Mouse (Mus musculus) limb, embryonic 13.5 days (tissue): ENCODE data around the gene R3hcc1l. TPM values are rescaled to one million over a fixed set of nuclear protein-coding genes. Genes with fewer than 3 reads are reported as not detected.

Experiments used
- ATAC-seq: fragments of 200-750 bp; cut with Nextera tagmentation; 2 replicates; pipeline ENCODE4 v1.8.0; 2017; ENCODE audit warnings: low read depth, moderate number of reproducible peaks, moderate TSS enrichment; ENCODE audit not compliant: low FRiP score
- H3K27ac ChIP-seq: fragments of 300-500 bp; sonication (generic); 2 replicates; pipeline ENCODE4 v1.5.1; 2015; ENCODE audit warnings: inconsistent platforms, mild to moderate bottlenecking, moderate library complexity
- H3K27me3 ChIP-seq: fragments of 300-500 bp; sonication (generic); 2 replicates; pipeline ENCODE4 v1.6.1; 2015; ENCODE audit warnings: mild to moderate bottlenecking, inconsistent platforms
- H3K36me3 ChIP-seq: fragments of 300-500 bp; sonication (generic); 2 replicates; pipeline ENCODE4 v1.6.1; 2015; ENCODE audit warnings: inconsistent platforms, mild to moderate bottlenecking, moderate library complexity
- H3K4me1 ChIP-seq: fragments of 300-500 bp; sonication (generic); 2 replicates; pipeline ENCODE4 v1.6.1; 2015; ENCODE audit warnings: inconsistent platforms
- H3K4me2 ChIP-seq: fragments of 300-500 bp; sonication (generic); replicated peaks from 2 replicates; pipeline ENCODE4 v1.6.1; 2015; ENCODE audit warnings: inconsistent platforms, mild to moderate bottlenecking, moderate library complexity
- H3K4me3 ChIP-seq: fragments of 300-500 bp; sonication (generic); 2 replicates; pipeline ENCODE4 v1.5.1; 2015; ENCODE audit warnings: moderate library complexity, mild to moderate bottlenecking, inconsistent platforms
- H3K9ac ChIP-seq: fragments of 300-500 bp; sonication (generic); 2 replicates; pipeline ENCODE4 v1.6.1; 2015; ENCODE audit warnings: mild to moderate bottlenecking, inconsistent platforms
- H3K9me3 ChIP-seq: fragments of 300-500 bp; sonication (generic); 2 replicates; pipeline ENCODE4 v1.6.1; 2016; ENCODE audit warnings: inconsistent platforms
- WGBS: fragments of 180-500 bp; shearing (Covaris S2); methylation state at CpG from one replicate; pipeline ENCODE4 v1.1.7; 2015; 5-methylcytosine and 5-hydroxymethylcytosine counted together
- polyA plus RNA-seq: library from polyadenylated mRNA; unstranded; fragments of >200 nt; fragmentation: Nextera tagmentation; extraction: Ambion mirVana; gene quantifications from 2 replicates; pipeline ENCODE4 v1.2.1, GENCODE M21; 2015

The R3hcc1l gene
- polyA plus RNA-seq, 1 experiment from 2014 or later, result 25.6 TPM

- H3K4me2 ChIP-seq, result no peak overlapping the region
- H3K9me3 ChIP-seq, result no peaks in the 10 kb centered on the region
- ATAC-seq, result no peak; the same call in 1 of the 2 replicates
- no peaks in the 10 kb centered on the region for H3K27me3 ChIP-seq
- no peak overlapping the region for H3K27ac ChIP-seq
- H3K36me3 ChIP-seq, result no peaks in the 10 kb centered on the region
- H3K4me3 ChIP-seq, result no peak overlapping the region
- 54% methylated on average over 8 of the region's 8 CpGs for WGBS
- peaks cover 16% of the 10 kb centered on the region for H3K4me1 ChIP-seq
- H3K9ac ChIP-seq, result no peak overlapping the region
Measured at GRCm38 (mm10) chr19:42639544-42639943, 121.0 kb downstream of the R3hcc1l start.

- WGBS, result 78% methylated on average over 9 of the region's 9 CpGs
- Histone ChIP-seq H3K9ac (no peak overlapping the region), H3K4me1 (peaks cover 16% of the 10 kb centered on the region), H3K27ac (no peak overlapping the region), H3K36me3 (no peaks in the 10 kb centered on the region), H3K27me3 (no peaks in the 10 kb centered on the region), H3K4me3 (no peak overlapping the region), H3K4me2 (no peak overlapping the region), H3K9me3 (no peaks in the 10 kb centered on the region)
- no peak for ATAC-seq
Measured at GRCm38 (mm10) chr19:42640211-42640610, 121.7 kb downstream of the R3hcc1l start.

Other genes starting within 250 kb of the R3hcc1l start
- 3.8 and 3.9 TPM in 2 replicates for gene Crtac1, start 87.0 kb upstream of the R3hcc1l start, polyA plus RNA-seq
- gene Loxl4, start 94.1 kb downstream of the R3hcc1l start, polyA plus RNA-seq, result 0.72 and 0.81 TPM in 2 replicates
- gene Pyroxd2, start 234.0 kb downstream of the R3hcc1l start, polyA plus RNA-seq, result 2.1 and 2.6 TPM in 2 replicates